Mouse (Mus musculus) c-Kit-positive CD71-negative TER-119-negative erythroid progenitor cells, embryonic 14.5 days (primary cell): Measurements from ENCODE around the gene Olfr1442.
"Not testable (repeated sequence)": the region's sequence is repeated elsewhere in the genome, so short reads cannot be mapped to it uniquely, and the experiment has no call there.

ENCODE experiments used
- DNase-seq: peaks from one replicate; pipeline ENCODE4 v3.0.0-alpha.2; 2013; ENCODE audit warnings: low read depth

The Olfr1442 gene

DNA sequence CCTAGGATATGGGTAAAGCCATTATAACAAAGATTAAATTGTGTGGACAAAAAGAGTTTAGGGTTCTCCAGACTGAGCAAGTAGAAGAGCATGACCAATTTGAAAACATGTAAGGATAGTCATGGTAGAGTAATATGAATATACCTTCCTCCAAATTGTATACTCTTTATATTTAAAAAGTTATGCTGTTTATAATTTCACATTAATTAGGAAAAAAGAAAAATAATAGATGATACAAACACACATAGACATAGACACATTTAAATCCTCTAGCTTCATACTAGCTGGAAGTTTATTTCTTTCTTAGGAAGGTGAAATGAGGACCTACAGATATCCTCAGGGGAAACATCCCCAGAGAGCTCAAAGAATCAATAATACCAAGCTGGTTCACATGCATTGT is at the start of gene Olfr1442:
Olfr1442 (plus strand) TSS at position 301 of the 400 bp plus-strand sequence.
- no peak for DNase-seq

DNA sequence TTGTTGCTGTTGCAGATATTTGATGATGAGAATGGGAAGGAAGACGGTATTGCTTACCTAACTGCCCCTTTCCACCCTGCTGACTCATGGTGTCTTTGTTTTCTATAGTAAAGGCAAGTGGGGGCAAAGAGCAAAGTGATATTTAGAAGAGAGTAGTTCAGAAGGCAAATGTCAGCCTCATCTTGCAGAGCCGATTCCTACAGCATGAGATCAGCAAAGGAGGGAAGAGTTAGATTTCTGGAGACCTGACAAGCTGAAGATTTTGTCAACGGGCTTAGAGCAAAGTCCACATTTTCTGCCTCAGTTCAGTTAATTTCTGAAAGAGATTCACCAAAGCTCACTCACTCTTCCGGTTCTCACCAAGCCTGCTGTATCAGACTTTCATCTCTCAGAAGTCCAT is 37.1 kb upstream of the Olfr1442 start, which contains the start of gene Glyat:
Glyat (plus strand) TSS at position 133 of the 400 bp plus-strand sequence.
- DNase-seq = no peak

DNA sequence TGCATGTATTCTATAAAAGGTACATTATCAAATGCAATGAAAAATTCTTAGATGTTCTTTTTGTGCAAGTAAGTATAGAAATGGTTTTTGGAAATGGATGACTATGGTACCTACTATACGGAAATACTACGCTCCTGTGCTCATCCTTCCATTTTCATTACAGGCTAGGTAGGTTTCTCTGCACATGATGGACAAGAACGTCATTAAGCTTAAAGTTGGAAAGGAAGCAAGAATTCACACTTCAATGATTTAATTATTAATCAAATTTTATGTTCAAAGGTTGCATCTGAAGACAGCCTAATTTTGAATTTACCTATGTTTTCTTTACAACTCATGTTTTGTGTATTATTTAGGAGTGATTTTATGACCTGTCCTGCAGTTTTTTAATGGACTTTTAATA is 36.0 kb upstream of the Olfr1442 start:
- DNase-seq = no peak

DNA sequence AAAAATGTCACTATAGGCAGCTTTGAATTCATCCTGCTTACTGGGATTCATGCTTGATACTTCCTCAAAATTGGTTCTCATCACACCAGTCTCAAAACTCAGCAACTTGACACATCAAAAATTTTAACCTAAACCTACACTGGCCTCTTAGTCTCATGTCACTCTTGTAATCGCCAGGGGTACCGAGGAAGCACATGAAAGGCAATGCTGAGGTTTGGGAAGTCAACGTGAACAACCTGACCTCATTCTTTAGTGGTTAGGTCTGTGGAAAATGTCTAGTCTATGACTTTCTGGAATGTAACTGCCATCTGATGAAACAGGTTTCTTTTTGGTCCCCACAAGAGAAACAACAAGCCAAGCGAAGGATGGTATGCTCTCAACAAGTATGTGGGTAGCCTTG is 35.3 kb upstream of the Olfr1442 start:
- no peak for DNase-seq

DNA sequence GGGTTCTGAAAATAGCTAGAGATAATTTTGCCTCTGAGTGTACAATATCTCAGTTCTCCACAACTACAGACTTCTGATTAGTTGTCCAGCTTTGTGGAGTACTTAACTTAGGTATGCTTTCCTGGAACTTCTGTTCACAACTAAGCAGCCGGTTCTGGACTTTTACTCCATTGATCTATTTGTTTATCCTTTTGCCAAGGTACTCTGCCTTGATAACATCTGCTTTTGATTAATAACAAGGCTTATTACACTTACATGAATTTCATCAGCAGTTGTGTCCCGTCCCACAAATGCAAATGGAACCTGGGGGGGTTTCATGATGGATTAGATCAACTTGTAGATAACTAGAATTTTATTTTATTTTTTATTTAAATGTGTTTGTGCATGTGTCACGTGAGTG is 33.4 kb upstream of the Olfr1442 start:
- no peak for DNase-seq

DNA sequence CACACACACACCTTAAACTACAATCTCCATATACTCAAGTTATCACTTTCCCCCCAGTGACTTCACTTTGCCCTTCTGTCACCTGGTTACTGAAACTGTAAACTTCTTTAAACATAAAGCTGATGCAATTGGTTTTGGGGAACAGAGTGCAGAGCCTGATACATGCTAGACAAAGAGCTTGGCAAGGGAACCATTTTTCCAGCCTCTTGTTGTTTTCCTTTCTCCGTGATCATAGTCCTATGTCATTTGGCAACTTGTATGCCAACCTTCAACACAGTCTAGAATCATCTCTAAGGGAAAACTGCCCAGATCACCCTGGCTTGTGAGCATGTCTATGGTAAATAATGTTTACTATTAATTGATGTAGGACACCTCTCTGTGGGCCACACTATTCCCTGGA is 32.2 kb upstream of the Olfr1442 start:
- DNase-seq = no peak

DNA sequence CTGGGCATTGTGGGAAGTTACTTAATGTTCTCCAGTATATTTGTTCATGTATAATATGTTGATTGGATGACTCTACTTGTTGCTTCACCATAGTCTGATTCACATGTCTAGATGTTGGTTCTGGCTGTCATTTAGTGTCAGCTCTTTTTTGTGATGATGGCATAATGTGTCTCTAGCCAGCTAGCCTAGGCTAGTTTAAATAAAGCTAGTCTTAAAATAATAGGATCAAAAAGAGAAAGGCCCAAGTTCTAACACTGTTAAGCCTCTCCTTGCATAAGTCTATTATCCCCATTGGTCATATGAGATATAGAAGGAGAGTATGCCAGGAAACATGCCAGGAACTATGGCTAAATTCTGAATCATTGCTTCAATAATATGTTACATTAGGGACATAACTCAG is 20.7 kb upstream of the Olfr1442 start:
- no peak for DNase-seq

DNA sequence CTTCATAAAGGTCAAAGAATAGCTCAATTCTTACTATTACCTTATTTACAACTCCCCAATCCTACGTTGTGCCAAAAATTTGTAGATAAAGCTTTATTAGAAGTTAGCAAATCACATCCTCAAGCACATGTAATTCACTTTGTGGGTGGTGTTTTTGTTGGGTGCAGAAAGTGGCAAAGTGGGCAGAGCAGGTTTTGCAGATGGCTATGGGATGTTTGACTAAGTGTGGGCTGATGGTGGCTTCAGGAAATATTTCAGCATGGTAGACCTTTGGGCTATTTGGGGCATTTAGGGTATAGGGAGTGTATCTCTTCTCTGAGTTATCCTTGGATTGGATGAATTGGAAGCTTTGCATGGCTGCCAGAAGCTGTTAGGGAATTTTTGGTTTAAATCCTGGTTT is 4.1 kb upstream of the Olfr1442 start:
- no peak for DNase-seq

DNA sequence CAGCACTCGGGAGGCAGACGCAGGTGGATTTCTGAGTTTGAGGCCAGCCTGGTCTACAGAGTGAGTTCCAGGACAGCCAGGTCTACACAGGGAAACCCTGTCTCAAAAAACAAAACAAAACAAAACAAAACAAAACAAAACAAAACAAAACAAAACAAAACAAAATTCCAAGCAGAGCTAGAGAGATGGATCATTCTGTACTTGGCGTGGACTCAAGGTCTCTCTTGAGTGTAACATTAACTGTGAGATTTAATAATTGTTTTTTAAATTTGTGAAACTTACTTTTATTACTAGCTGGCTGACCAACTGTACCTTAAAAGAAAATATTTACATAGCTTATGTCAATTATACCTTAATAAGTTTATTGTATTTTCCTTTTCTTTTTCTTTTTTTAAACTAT is 1.6 kb upstream of the Olfr1442 start:
- not testable (repeated sequence) for DNase-seq

DNA sequence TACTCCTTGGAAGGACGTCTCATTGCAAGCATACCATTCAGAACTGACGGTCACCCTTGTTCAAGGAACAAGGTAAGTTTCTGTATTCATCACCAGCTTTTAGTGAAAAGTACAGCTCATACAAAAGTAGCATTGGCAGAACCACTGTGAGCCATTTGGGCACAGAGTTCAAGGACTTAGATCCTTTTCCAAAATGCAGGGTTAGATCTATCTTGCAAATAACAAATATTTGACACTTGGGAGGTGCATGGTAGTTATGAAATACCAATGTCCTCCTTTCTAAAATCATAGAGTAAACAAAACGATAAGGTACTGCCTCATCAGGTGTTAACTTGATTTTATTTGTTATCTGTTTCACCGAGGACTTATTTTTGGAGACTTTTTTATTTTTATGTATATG is 812 bp downstream of the Olfr1442 start:
- DNase-seq = no peak

DNA sequence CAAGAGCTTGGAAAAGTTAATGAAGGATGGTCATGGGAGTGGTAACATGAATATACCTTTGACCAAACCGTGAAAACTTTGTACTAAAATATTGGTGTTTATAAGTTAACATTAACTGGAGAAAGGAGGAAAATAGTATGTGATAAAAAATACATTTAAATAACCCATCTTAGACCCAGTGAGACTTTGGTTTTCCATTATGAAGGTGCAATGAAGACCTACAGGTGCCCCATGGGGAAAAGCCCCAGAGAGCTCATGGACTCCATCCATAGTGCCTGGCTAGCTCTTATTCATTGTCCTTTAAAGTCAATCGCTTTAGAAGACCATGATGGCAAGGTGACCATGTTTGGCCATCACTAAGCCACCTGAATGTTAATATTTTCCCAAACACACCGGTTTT is 7.6 kb downstream of the Olfr1442 start, which contains the start of gene Olfr1443:
Olfr1443 (plus strand) TSS at position 301 of the 400 bp plus-strand sequence.
- no peak for DNase-seq

DNA sequence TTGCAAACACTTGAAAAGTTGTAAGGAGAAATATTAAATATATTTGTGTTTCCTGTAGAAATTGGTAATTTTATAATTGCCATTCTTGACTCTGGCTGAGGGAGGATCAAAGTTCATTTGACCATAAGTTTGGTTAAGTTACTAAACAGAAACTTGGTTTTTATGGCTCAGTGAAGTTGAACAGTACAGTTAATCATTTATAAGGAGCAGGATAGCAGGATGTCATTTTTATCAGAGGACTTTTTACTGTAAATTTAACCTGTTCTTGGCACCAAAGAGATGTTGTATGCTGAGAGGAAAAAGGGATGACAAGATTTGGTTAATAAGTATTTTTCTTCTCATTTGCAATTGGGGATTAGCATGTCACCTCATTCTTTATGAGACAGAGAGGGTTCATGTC is 14.4 kb downstream of the Olfr1442 start:
- DNase-seq = no peak

DNA sequence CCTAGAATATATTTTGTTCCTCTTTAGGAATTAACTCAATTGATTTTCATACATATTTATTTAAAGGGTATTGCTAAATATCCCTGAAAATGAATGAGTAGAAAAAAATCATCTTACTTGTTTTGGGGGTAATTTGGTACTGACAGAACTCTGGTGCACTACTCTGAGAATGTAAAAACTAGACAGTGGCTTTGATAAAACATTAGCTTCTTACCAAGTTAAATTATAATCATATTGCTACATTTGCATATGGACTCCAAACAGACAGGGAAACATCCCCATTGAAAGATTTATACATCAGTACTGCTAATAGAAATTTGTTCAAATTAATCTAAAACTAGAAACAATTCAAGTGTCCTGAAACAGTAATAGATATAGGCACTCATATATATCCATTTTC is 15.0 kb downstream of the Olfr1442 start:
- DNase-seq = no peak

DNA sequence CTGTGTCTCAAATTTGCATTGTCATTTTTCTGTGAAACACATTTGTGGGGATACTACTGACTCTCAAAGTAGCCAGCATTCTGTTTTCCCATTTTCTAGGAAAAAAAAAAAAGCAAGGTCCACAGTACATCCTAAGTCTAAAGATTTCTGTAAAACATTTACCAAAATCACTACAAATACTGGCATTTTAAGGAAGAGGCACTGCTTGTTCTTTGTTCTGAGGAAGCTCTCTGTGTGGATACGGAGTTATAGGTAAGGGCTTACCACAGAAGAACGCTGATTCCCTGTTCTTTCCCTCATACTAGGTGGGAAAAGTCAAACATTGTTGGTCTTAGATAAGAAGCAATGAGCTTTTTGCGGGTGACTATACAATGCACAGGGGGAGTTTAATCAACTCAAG is 25.4 kb downstream of the Olfr1442 start, which contains the start of gene Keg1:
Keg1 (plus strand) TSS at position 197 of the 400 bp plus-strand sequence.
- DNase-seq = no peak

DNA sequence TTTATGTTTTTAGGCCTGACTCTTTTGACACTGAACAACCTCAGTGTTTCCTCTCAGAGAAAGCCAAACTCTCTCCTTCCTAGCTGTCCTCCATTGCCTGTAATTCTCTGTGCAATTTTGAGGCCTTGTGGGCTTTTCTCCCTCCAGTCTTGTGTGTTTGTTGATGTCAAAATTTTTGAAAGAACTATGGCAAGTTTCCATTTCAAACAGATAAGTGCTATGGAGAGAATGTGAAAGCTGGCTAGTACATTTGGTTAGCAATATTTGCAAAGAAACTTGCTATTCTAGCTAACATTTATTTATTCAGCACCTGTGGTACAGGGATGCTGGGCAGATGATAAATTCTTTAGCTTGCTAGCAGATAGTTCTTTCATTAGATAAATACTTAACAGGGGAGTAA is 26.0 kb downstream of the Olfr1442 start:
- DNase-seq = no peak

DNA sequence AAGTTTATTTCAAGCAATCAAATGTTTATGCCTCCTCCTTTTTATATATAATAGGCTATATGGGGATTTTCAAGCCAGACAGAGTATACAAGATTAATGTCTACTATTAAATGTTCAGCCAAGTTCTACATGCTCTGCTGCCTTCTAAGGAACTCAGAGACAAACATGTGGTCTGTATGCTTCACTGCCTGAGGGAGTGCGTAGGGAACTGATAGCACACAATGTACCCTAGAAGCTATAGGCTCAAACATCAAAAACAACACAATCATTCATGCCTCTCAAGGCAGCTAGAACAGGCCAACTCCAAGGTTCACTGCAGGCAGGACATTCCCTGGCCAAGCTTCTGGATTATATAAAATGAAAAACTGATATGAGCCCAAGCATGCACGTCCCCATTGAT is 38.2 kb downstream of the Olfr1442 start:
- DNase-seq = no peak

DNA sequence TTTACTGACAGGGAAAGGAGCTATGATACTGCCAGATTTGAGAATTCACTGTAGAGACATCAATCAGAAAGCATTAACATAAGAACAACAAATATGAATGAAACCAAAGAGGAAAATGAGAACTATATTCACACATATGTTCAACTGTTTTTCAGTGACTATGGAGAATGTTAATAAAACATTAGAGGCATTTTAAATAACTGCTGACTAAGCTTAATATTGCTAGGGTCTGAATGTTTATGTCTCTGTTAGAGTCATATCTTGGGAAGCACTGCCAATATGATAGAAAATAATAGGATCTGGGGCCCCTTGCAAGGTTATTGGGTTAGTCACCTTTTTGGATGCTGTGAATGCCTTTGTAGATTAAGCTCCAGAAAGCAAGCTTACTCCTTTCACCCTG is 38.7 kb downstream of the Olfr1442 start:
- DNase-seq = no peak

DNA sequence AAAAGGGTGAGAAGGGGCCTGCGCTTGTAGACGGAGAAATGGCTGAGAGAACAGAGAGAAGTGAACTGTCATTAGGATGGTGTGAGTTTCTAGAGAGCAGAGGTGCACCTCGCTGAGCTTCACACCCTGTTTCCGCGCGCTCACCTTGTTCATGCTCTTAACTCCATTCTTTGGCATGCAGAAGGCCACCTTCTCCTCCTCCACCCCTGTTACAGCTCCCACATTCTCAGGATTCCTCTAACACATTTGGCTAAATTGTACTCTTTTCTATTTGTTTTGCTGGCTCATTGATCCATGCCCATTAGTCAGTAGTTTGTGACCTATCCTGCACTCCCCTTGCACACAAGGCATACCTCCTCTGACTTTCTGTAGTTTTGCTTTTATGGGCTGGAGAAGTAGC is 49.0 kb downstream of the Olfr1442 start:
- DNase-seq = no peak

DNA sequence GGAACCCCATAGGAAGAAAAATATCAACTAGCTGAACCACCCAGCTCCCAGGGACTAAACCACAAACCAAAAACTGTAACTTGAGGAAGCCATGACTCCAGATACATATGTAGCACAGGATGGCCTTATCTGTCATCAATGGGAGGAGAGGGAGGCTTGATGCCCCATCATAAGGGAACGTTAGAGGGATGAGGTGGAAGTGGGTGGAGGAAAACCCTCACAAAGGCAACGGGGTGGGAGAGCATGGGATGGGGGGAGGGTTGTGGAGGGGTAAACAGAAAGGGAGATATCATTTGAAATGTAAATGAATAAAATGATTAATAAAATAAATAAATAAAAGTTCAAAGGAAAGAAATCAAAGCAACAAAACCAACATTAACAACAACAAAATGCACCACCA is 50.2 kb downstream of the Olfr1442 start:
- no peak for DNase-seq

DNA sequence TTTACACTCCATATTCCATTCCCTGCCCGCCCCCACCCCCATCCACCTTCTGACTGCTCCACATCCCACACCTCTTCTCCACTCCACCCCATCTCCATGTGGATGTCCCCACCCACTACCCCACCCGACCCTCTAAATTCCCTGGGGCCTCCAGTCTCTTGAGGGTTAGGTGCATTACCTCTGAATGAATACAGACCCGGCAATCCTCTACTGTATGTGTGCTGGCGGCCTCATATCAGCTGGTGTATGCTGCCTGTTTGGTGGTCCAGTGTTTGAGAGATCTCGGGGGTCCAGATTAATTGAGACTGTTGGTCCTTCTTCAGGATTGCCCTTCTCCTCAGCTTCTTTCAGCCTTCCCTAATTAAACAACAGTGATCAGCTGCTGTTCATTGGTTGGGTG is 50.7 kb downstream of the Olfr1442 start:
- DNase-seq = not testable (repeated sequence)

DNA sequence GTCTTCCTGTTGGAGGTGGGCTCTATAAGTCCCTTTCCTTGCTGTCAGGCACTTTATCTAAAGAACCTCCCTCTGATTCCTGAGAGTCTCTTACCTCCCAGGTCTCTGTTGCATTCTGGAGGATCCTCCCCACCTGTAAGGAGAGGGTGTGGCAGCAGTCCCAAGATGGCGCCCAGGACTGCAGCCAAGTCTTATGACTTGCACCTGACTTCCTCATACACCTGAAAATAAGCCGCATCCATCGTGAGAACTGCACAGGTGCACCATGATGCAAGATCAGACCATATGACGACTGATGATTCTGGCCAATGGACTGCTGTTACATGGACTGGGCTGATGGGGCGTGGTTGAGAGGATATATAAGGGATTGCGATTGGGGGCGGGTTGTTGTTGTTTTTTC is 51.4 kb downstream of the Olfr1442 start:
- not testable (repeated sequence) for DNase-seq

DNA sequence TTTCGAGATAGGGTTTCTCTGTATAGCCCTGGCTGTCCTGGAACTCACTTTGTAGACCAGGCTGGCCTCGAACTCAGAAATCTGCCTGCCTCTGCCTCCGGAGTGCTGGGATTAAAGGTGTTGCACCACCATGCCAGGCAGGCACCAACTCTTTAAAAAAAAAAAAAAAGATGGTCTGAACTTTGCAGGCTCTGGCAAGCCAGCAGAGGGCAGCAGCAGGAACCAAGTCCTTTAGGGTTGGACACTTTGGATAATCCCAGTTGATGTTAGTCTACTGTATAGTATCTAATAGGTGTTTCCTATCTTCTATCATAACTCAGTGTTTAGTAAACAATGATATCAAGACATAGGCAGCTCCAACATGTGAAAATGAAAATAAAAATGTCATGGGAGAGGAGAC is 52.1 kb downstream of the Olfr1442 start:
- no peak for DNase-seq

DNA sequence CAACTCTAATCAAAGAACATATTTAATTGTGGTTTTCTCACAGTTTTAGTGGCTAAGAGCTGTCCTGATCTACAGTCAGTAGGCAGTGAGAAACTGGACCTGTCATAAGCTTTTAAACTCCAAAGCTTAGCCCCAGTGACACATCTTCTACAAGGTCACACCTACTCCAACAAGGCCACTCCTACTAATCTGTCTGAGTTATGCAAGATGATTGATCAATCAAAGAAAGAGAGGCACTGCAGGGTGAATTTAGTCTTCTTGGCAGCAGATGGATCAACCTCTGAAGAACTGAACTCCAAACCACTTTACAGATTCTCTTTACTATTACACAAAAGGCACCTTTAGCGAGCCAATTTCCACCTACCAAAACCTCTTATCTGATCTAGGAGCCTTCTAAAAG is 55.6 kb downstream of the Olfr1442 start:
- no peak for DNase-seq
